Mouse (Mus musculus) left cerebral cortex, postnatal 25 days (tissue): ENCODE results near the gene Parg. TPM values are rescaled to one million over a fixed set of nuclear protein-coding genes. Genes with fewer than 3 reads are reported as not detected.

ENCODE experiments used
- DNase-seq, 2 experiments: peaks; one replicate each; pipeline ENCODE4 v3.0.0; 2022; ENCODE audit warnings: low spot score in 2 of 2, mixed read lengths in 1 of 2
- intact Hi-C: fragments of 180-260 bp; cut with DNase I; formaldehyde crosslinking; loops from one replicate; pipeline ENCODE4 v1.15.1; 2025
- total RNA-seq, 2 experiments: library from RNA; stranded (reverse); gene quantifications; 2 replicates each; pipeline ENCODE4 v1.2.3; 2021

Gene Parg
- total RNA-seq, 2 experiments from 2014 or later: 39.4 to 46.9 TPM

- no peak for DNase-seq
- intact Hi-C loops: no loop called here
Measured at GRCm38 (mm10) chr14:32304921-32305320, 103.2 kb downstream of the Parg start.

- intact Hi-C loops: loop anchor here (5.0 kb wide), 1 partner anchor 162 kb away; no protein-coding TSS in a partner anchor
- DNase-seq: peak; percentile 59 to 65
Measured at GRCm38 (mm10) chr14:32309876-32310275, 108.1 kb downstream of the Parg start.

DNA sequence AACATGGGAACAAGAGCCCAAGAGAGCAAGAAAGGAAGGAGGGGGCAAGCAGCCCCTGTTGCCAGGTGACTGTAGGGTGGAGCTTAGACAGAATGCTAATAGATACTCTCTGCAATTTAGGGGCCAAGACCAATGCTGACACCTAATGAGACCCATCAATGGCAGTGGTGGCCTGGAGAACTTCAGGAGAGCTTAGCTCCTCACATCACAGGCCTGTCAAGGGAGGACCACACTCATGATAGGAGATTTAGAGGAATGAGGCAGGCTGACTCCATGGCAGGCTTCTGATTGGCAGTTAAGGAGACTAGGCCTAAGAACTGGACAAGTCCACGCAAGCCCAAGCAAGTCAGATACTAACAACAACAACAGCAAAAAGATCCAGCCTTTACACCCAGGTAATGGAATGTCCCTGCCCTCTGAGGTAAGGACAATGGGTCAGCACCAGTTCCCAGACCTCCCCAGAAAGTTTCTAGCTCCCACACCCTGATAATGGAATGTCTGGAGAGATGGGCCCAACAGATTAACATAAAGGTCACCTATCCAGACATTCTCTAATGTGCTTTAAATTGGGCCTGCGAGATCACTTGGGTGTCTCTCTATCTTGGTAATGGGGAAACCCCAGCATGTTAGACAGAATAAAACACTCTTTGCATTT, 109.8 kb downstream of the Parg start:
- no peak for DNase-seq
- intact Hi-C loops: loop anchor here (5.0 kb wide), 1 partner anchor 161 kb away; no protein-coding TSS in a partner anchor

DNA sequence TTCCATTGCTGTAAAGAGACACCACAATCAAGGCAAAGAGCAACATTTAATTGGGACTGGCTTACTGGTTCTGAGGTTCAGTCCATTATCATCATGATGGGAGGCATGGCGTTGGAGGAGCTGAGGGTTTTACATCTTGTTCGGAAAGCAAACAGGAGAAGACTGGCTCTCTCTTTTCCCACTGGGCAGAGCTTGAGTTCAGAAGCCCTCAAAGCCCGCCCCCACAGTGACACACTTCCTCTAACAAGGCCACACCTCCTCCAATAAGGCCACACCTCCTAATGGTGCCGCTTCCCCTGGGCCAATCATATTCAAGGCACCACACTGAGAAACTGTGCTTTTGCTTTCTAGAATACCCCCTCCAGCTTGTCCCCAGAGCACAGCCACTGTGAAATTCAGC, 116.1 kb downstream of the Parg start:
- no peak for DNase-seq
- intact Hi-C loops: no loop called here

- intact Hi-C loops: loop anchor here (2.0 kb wide), 1 partner anchor 21 kb away; no protein-coding TSS in a partner anchor
- peak; percentile 77 to 80 for DNase-seq
Measured at GRCm38 (mm10) chr14:32321732-32322685, 120.3 kb downstream of the Parg start, which contains the start of gene Ogdhl. Ogdhl (plus strand) TSS chr14:32322019.

- DNase-seq: no peak
- intact Hi-C loops: loop anchor here (2.0 kb wide), 1 partner anchor 22 kb away; no protein-coding TSS in a partner anchor
Measured at GRCm38 (mm10) chr14:32323221-32323620, 121.5 kb downstream of the Parg start.

DNA sequence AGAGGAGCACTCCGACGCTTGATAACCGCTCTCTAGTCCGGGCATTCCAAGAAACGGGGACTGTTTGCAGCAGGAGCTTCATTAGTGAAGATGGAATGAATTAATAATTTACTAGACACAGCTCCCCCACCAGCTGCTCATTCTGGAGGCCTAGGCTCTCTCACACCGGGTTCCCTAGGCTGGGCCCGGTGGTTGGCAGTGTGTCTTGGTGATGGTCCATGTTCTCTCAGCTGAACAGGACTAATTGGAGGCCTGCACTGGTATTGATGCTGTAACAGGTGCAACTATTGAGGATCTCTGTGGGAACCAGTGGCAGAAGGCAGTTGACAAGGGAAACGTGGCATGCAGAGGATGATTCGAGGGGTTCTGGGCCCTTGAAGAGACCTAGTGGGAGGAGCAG, 125.6 kb downstream of the Parg start:
- intact Hi-C loops: no loop called here
- no peak for DNase-seq

DNA sequence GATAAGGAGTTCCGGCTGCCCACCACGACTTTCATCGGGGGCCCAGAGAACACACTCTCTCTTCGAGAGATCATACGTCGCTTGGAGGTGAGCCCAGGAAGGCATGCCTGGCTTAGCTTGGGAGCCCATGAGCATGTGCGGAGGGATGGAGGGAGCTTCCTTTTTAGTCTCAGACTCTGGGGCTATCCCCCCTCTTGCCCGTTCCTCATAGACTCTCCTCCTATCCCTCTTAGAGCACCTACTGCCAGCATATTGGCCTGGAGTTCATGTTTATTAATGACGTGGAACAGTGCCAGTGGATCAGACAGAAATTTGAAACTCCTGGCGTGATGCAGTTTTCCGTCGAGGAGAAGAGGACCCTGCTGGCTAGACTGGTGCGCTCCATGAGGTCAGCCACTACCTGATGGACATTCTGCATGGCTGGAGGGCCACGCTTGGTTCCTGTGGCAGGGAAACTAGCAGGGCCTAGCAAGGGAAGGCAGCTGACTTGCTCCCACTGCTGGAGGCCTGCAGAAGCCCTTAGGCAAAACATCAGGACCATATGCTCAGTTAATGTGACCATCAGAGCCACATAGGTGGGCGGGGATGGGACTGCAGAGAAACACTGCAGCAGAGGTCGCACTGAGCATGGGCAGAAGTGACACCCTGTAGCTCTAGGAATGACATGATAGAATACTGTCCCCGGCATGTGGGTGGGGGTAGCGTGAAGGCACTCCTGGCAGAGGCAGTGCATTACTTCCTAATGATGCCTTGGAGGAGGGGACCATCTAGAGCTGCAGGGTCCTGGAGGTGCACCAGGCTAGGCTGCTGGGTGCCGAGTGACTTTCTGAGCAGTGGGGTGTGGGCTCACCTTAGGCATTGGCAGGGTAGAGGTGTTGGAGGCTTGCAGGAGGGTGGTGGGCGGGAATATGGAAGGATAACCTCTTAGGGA, 131.0 kb downstream of the Parg start:
- intact Hi-C loops: no loop called here

DNA sequence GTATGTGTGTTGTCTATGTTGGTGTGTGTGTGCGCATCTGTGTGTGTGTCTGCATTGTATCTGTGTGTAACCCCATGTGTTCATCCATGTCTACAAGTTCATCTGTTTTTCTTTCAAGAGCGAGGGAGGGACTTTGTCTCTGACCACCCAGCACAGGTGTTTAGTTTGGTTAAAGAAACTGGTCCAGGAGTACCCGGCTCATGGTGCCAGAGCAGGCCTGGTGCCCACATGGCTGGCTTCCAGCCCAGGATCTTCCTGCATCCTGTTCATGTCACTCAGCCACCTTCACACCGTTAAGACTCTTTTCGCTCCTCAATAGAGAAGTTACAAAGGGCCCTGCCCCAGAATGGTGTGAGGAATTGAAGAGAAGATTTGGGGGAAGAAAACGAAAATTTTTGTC, 134.3 kb downstream of the Parg start:
- no peak for DNase-seq
- intact Hi-C loops: no loop called here

More for the DNA sequence above, 131.0 kb downstream of the Parg start:
- no peak for DNase-seq

DNA sequence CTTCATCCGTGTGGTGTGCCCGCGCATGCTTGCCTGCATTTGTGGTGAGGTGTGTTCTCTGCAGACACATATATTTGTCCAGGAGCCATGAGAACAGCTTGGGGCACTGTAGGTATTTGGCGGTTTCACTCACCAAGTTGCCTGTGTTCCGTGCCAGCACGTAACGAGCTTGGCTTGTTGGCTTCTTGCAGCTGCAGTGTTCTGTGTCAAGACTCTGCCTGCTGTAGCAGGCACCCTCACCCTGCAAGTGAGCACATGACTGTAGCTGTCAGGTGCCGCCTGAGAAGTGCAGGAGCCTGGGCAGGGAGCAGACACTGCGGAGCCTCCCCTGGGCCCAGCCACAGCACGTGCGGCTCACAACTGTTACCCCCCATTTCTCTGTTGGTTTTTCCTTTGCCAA, 134.8 kb downstream of the Parg start:
- DNase-seq: no peak
- intact Hi-C loops: no loop called here

DNA sequence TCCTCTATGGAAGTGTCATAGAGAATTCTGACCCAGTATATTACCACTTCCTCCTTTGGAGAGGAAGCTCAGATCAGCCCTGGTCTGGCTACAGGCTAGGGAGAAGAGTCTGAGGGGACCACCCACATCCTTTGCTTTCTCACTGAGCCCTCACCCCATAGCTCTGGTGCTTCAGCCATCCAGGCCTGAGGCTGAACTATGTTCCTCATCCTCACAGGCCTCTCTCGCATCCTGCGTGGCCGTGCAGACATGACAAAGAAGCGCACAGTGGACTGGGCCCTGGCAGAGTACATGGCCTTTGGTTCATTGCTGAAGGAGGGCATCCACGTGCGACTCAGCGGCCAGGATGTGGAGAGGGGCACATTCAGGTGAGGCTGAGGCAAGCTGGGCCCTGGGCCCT, 140.1 kb downstream of the Parg start:
- DNase-seq: no peak
- intact Hi-C loops: no loop called here

DNA sequence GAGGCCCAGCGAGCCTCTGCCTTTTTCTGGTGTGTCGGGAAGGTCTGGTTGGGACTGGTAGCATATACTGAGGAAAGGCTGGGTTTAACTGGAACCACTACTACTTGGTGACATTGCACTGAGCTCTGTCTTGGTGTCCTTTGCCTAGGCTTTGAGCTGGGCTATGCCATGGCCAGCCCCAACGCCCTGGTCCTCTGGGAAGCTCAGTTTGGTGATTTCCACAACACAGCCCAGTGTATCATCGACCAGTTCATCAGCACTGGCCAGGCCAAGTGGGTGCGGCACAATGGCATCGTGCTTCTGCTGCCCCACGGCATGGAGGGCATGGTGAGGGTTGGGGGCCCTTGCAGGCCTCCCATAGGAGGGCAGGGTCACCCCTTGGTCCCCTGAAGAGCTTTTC, 142.4 kb downstream of the Parg start:
- intact Hi-C loops: no loop called here
- DNase-seq: no peak

- intact Hi-C loops: no loop called here
Measured at GRCm38 (mm10) chr14:32344694-32345093, 142.9 kb downstream of the Parg start.

More at GRCm38 (mm10) chr14:32344694-32345093, 142.9 kb downstream of the Parg start:
- no peak for DNase-seq

Other genes with a start within 250 kb of the Parg start
- gene Galnt15, start 173.0 kb upstream of the Parg start, total RNA-seq: 1 to 10 TPM; 1.3 to 2.0 TPM
- 10 to 100 TPM; 11.9 to 16.3 TPM for gene Oxnad1, start 116.6 kb upstream of the Parg start, total RNA-seq
- 10 to 100 TPM; 47.2 to 48.4 TPM for gene Dph3, start 116.2 kb upstream of the Parg start, total RNA-seq
- gene Msmb, start 59.9 kb upstream of the Parg start, total RNA-seq: not detected
- 100 to 1,000 TPM; 104 to 123 TPM for gene Ncoa4, start 42.1 kb upstream of the Parg start, total RNA-seq
- gene Timm23, start 51 bp upstream of the Parg start, total RNA-seq: 10 to 100 TPM; 64.0 to 86.2 TPM
- gene Ogdhl, start 120.1 kb downstream of the Parg start, total RNA-seq: 100 to 1,000 TPM in 1 of 2 experiments, 10 to 100 TPM in 1; 94.0 to 101 TPM
- gene 1700024G13Rik, start 186.4 kb downstream of the Parg start, total RNA-seq: not detected